Mouse (Mus musculus) limb, embryonic 14.5 days (tissue): ENCODE measurements around the gene Syn1. TPM values are rescaled to one million over a fixed set of nuclear protein-coding genes. Genes with fewer than 3 reads are reported as not detected.

ENCODE experiments used
- ATAC-seq: fragments of 200-750 bp; cut with Nextera tagmentation; 2 replicates; pipeline ENCODE4 v1.8.0; 2017; ENCODE audit warnings: low read depth, moderate number of reproducible peaks, moderate TSS enrichment; ENCODE audit not compliant: low FRiP score
- DNase-seq: peaks from one replicate; pipeline ENCODE4 v3.0.0-alpha.2; 2015; ENCODE audit warnings: low spot score
- H3K27ac ChIP-seq: fragments of 300-500 bp; sonication (generic); replicated peaks from 2 replicates; pipeline ENCODE4 v1.5.1; 2014; ENCODE audit warnings: low read depth, mild to moderate bottlenecking, low read length, moderate library complexity, mixed read lengths
- H3K27me3 ChIP-seq: fragments of 300-500 bp; sonication (generic); 2 replicates; pipeline ENCODE4 v1.6.1; 2014; ENCODE audit warnings: low read length, mixed read lengths; ENCODE audit not compliant: control insufficient read depth, insufficient read depth
- H3K36me3 ChIP-seq: fragments of 300-500 bp; sonication (generic); 2 replicates; pipeline ENCODE4 v1.6.1; 2014; ENCODE audit warnings: mild to moderate bottlenecking, low read length, moderate library complexity, mixed read lengths; ENCODE audit not compliant: control insufficient read depth, insufficient read depth
- H3K4me1 ChIP-seq: fragments of 300-500 bp; sonication (generic); 2 replicates; pipeline ENCODE4 v1.6.1; 2014; ENCODE audit warnings: antibody characterized with exemption, low read length, mixed read lengths; ENCODE audit not compliant: control insufficient read depth, insufficient read depth
- H3K4me2 ChIP-seq: fragments of 300-500 bp; sonication (generic); replicated peaks from 2 replicates; pipeline ENCODE4 v1.6.1; 2014; ENCODE audit warnings: low read depth, mild to moderate bottlenecking, low read length, moderate library complexity; ENCODE audit not compliant: severe bottlenecking
- H3K4me3 ChIP-seq: fragments of 300-500 bp; sonication (generic); replicated peaks from 2 replicates; pipeline ENCODE4 v1.5.1; 2014; ENCODE audit warnings: low read length
- H3K9ac ChIP-seq: fragments of 300-500 bp; sonication (generic); 2 replicates; pipeline ENCODE4 v1.6.1; 2014; ENCODE audit warnings: mild to moderate bottlenecking, low read depth, low read length, moderate library complexity; ENCODE audit not compliant: severe bottlenecking
- H3K9me3 ChIP-seq: fragments of 300-500 bp; sonication (generic); 2 replicates; pipeline ENCODE4 v1.6.1; 2016; ENCODE audit warnings: low read length; ENCODE audit not compliant: control insufficient read depth
- POLR2A ChIP-seq: fragments of 200-500 bp; IDR thresholded peaks from 2 replicates; pipeline ENCODE4 v1.8.0; 2012; ENCODE audit warnings: inconsistent platforms, mild to moderate bottlenecking, moderate library complexity, borderline replicate concordance; ENCODE audit not compliant: insufficient read depth, insufficient read length; ENCODE audit errors: extremely low read depth
- WGBS: fragments of 180-500 bp; shearing (Covaris S2); extraction: QIAGEN DNeasy Blood & Tissue Kit; methylation state at CpG from one replicate; pipeline ENCODE4 v1.1.7; 2014; 5-methylcytosine and 5-hydroxymethylcytosine counted together
- polyA plus RNA-seq, 2 experiments: library from polyadenylated mRNA; depleted of rRNA in 1 of 2; stranded (reverse) in 1 of 2; unstranded in 1 of 2; fragments of >200 nt; fragmentation: Nextera tagmentation in 1 of 2; extraction: Ambion mirVana in 1 of 2; gene quantifications; 2 replicates each; pipeline versions ENCODE4 v1.2.1 to v1.2.3; 2012 to 2014

Syn1 gene
- polyA plus RNA-seq, 2 experiments: 0.22 to 0.52 TPM

GRCm38 (mm10) chrX:20861453-20862104 lies 59.2 kb downstream of the Syn1 start:
- WGBS: 52% methylated on average over 5 of the region's 5 CpGs
- H3K9me3 ChIP-seq: no peaks in the 10 kb centered on the region
- no peak for ATAC-seq

GRCm38 (mm10) chrX:20853794-20854193 lies 67.0 kb downstream of the Syn1 start:
- Histone ChIP-seq H3K9ac (no peak overlapping the region), H3K4me3 (no peak overlapping the region), H3K9me3 (no peaks in the 10 kb centered on the region), H3K4me2 (no peak overlapping the region), H3K27ac (no peak overlapping the region), H3K4me1 (peaks cover 3% of the 10 kb centered on the region; the same call in 1 of the 2 replicates), H3K27me3 (no peaks in the 10 kb centered on the region), H3K36me3 (peaks cover 23% of the 10 kb centered on the region)
- 96% methylated on average over 7 of the region's 7 CpGs for WGBS
- no peak for TF ChIP-seq POLR2A
- DNase-seq (no peak), ATAC-seq (no peak)

More at GRCm38 (mm10) chrX:20861453-20862104, 59.2 kb downstream of the Syn1 start:
- no peak for DNase-seq
- H3K27ac ChIP-seq: no peak overlapping the region
- no peak overlapping the region for H3K4me3 ChIP-seq
- H3K4me2 ChIP-seq: no peak overlapping the region
- H3K27me3 ChIP-seq: no peaks in the 10 kb centered on the region
- 0 out of 2 replicates have a peak, but pooled peaks cover 3% of the 10 kb centered on the region for H3K36me3 ChIP-seq
- H3K4me1 ChIP-seq: no peaks in the 10 kb centered on the region
- no peak for TF ChIP-seq POLR2A
- no peak overlapping the region for H3K9ac ChIP-seq

GRCm38 (mm10) chrX:20848256-20848984 lies 72.4 kb downstream of the Syn1 start:
- no peaks in the 10 kb centered on the region for H3K9me3 ChIP-seq
- ATAC-seq (peak; percentile 98), DNase-seq (peak; percentile 92)
- peak overlapping the region; percentile 76 for H3K27ac ChIP-seq
- no peaks in the 10 kb centered on the region for H3K27me3 ChIP-seq
- peak overlapping the region; percentile 51 for H3K4me2 ChIP-seq
- TF ChIP-seq POLR2A: no peak
- H3K36me3 ChIP-seq: peaks cover 17% of the 10 kb centered on the region
- H3K4me1 ChIP-seq: peaks cover 3% of the 10 kb centered on the region; the same call in 1 of the 2 replicates
- 21% methylated on average over 41 of the region's 42 CpGs for WGBS
- H3K9ac ChIP-seq: peak overlapping the region; percentile 60
- peak overlapping the region; percentile 57 for H3K4me3 ChIP-seq

- Histone ChIP-seq H3K36me3 (peaks cover 14% of the 10 kb centered on the region), H3K4me3 (peak overlapping the region; percentile 57), H3K4me2 (peak overlapping the region; percentile 40), H3K9ac (peak overlapping the region; percentile 34; the same call in 1 of the 2 replicates), H3K27me3 (no peaks in the 10 kb centered on the region), H3K9me3 (no peaks in the 10 kb centered on the region), H3K27ac (peak overlapping the region; percentile 76), H3K4me1 (peaks cover 3% of the 10 kb centered on the region; the same call in 1 of the 2 replicates)
- ATAC-seq: peak; percentile 42
- peak; percentile 21 for DNase-seq
- TF ChIP-seq POLR2A: no peak
- WGBS: 29% methylated on average over 2 of the region's 2 CpGs
Measured at GRCm38 (mm10) chrX:20847816-20848215, 73.0 kb downstream of the Syn1 start.

DNA sequence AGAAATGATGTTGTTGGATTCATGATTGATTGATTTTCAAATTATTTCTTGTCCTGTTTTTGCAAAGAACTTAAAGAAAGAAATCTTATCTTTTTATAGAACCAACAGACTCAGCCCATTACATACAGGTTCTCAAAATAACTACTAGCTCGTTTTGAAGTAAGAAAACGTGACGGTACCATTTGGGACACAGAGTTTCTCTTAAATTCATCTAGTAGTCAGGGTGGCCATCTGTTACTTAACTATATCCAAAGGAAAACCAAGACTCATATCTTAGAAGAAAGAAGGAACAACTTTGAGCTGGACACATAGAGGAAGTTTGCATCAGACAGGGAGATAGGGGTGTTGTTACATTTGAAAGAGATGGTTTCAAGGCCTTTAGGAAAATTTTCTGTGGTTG lies 73.6 kb downstream of the Syn1 start:
- 87% methylated on average over 3 of the region's 3 CpGs for WGBS
- TF ChIP-seq POLR2A: no peak
- H3K9me3 ChIP-seq: no peaks in the 10 kb centered on the region

More for the DNA sequence above, 73.6 kb downstream of the Syn1 start:
- no peak for ATAC-seq
- Histone ChIP-seq H3K4me2 (no peak overlapping the region), H3K36me3 (peaks cover 14% of the 10 kb centered on the region), H3K27ac (peak overlapping the region; percentile 76), H3K27me3 (no peaks in the 10 kb centered on the region), H3K4me1 (peaks cover 3% of the 10 kb centered on the region; the same call in 1 of the 2 replicates), H3K9ac (no peak overlapping the region), H3K4me3 (no peak overlapping the region)
- DNase-seq: no peak
